Mouse (Mus musculus): ENCODE measurements around the gene Gm11020.

GRCm38 (mm10) chr8:104348971-104349370 is 27.6 kb downstream of the Gm11020 start:
- TF ChIP-seq CTCF (IDR thresholded peaks at IDR 0.05; ENCODE audit: extremely low read depth, insufficient read length, insufficient replicate concordance, low read depth, low read length) (no peak), POLR2A (IDR thresholded peaks at IDR 0.05; ENCODE audit: low read depth, low read length) (no peak)

All from small intestine, adult 2 months (tissue).